Comparison of ENCODE assay signal across 14 mouse cellular contexts in the genomic region with DNA sequence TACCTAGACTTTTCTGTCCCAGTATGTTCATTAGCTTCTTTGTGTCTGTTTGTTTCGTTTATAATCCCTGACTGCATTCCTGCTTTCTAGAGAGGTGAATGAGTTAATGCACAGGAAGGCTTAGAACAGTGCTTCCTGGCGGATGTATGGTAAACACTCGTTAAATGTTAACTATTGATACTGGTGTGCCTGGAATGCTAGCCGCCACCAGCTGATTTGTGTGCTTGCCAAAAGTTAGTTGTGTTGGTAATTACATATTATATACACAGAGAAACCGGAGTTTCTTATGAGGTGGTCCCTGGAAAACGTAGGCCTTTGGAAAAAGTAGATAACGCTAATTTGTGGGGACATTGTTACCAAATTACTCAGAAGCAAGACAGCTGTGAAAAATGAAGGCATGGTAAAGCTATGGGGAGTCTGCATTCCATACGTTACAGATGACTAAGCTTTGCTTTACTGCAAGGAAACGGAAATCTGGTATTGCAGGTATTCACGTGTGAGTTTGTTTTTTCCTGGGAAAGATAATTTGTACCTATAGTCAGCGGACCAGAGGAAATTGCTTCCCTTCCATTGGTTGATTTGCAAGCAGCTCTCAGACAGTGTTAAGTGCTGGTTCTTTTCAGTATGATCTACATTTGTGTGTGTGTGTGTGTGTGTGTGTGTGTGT.
DNase-seq lines count a peak whose midpoint lies in the region; ATAC-seq lines count a peak whose summit lies in the region.
"Had no signal": no experiment of that assay in that cellular context is flagged by ENCODE, and none has a peak within 500 bp of the region (broad histone marks: within the 10 kb centered on the region; RNA-seq: fewer than 3 reads in every experiment).

No protein-coding gene starts in this region.

- no peak for ATAC-seq in liver, embryonic 12.5 days
- ATAC-seq in midbrain, embryonic 15.5 days (replicated peaks): no peak

- WGBS in heart, embryonic 10.5 days: 46% methylated on average over 11 of the region's 11 CpGs
- WGBS in liver, embryonic 12.5 days (ENCODE audit: insufficient replicate concordance): 63% methylated on average over 11 of the region's 11 CpGs
- 65% methylated on average over 11 of the region's 11 CpGs for WGBS in midbrain, embryonic 15.5 days

- no peak for DNase-seq in heart, embryonic 10.5 days (ENCODE audit: low spot score)
- no peak for DNase-seq in heart, adult 9 months (ENCODE audit: low spot score in 2 of 2)
- DNase-seq in urinary bladder, postnatal 14 days (ENCODE audit: low spot score): peak; percentile 29
- no peak for DNase-seq in urinary bladder, postnatal 10 days (ENCODE audit: low spot score)
- DNase-seq in left cerebral cortex, postnatal 4 days: no peak
- no peak for DNase-seq in embryo, embryonic 10.5 days (ENCODE audit: low spot score)
- DNase-seq: cerebellum, postnatal 10 days; spleen, adult 18-20 months; thymus, adult 2 months had no signal

- no peaks in the 10 kb centered on the region for H3K36me3 ChIP-seq in heart, embryonic 10.5 days
- 0 out of 2 replicates have a peak, but pooled peaks cover 3% of the 10 kb centered on the region for H3K36me3 ChIP-seq in liver, embryonic 12.5 days
- H3K36me3 ChIP-seq in midbrain, embryonic 15.5 days (replicated peaks): no peaks in the 10 kb centered on the region
- H3K36me3 ChIP-seq: midbrain, embryonic 10.5 days had no signal

- peaks cover 22% of the 10 kb centered on the region; the same call in 1 of the 2 replicates for H3K4me1 ChIP-seq in heart, embryonic 10.5 days
- peaks cover 89% of the 10 kb centered on the region for H3K4me1 ChIP-seq in liver, embryonic 12.5 days
- no peaks in the 10 kb centered on the region for H3K4me1 ChIP-seq in midbrain, embryonic 15.5 days

- no peaks in the 10 kb centered on the region for H3K9me3 ChIP-seq in heart, embryonic 10.5 days
- H3K9me3 ChIP-seq in liver, embryonic 12.5 days (replicated peaks): no peaks in the 10 kb centered on the region
- H3K9me3 ChIP-seq in midbrain, embryonic 15.5 days: no peaks in the 10 kb centered on the region
- H3K9me3 ChIP-seq: G1E; midbrain, embryonic 10.5 days had no signal

- H3K4me2 ChIP-seq in liver, embryonic 12.5 days: no peak overlapping the region
- no peak overlapping the region for H3K4me2 ChIP-seq in midbrain, embryonic 15.5 days

- peak overlapping the region; percentile 47; the same call in 1 of the 2 replicates for H3K27ac ChIP-seq in heart, embryonic 10.5 days
- peak overlapping the region; percentile 59 for H3K27ac ChIP-seq in liver, embryonic 12.5 days
- H3K27ac ChIP-seq in midbrain, embryonic 15.5 days: no peak overlapping the region
- H3K27ac ChIP-seq: layer of hippocampus, adult 2 months had no signal

- no peak overlapping the region for H3K9ac ChIP-seq in liver, embryonic 12.5 days
- H3K9ac ChIP-seq in midbrain, embryonic 15.5 days: no peak overlapping the region

- no peak overlapping the region for H3K4me3 ChIP-seq in heart, embryonic 10.5 days
- H3K4me3 ChIP-seq in liver, embryonic 12.5 days: no peak overlapping the region
- H3K4me3 ChIP-seq in midbrain, embryonic 15.5 days: no peak overlapping the region
- H3K4me3 ChIP-seq: layer of hippocampus, adult 2 months; midbrain, embryonic 10.5 days had no signal

- H3K27me3 ChIP-seq in heart, embryonic 10.5 days (ENCODE audit: insufficient read depth, poor library complexity, severe bottlenecking): no peaks in the 10 kb centered on the region
- H3K27me3 ChIP-seq in liver, embryonic 12.5 days (replicated peaks): no peaks in the 10 kb centered on the region
- no peaks in the 10 kb centered on the region for H3K27me3 ChIP-seq in midbrain, embryonic 15.5 days (replicated peaks)

- intact Hi-C loops in left cerebral cortex, postnatal 4 days (cut with DNase I): no loop called here
